Comparison of ENCODE assay signal across 9 mouse cellular contexts in genomic region chr7:79238741-79239140, GRCm38 (mm10). TPM values are rescaled to one million over a fixed set of nuclear protein-coding genes. Genes with fewer than 3 reads are reported as not detected.
DNase-seq lines count a peak whose midpoint lies in the region; TF ChIP-seq lines count a peak whose summit lies in the region.
"Had no signal": no experiment of that assay in that cellular context is flagged by ENCODE, and none has a peak within 500 bp of the region (broad histone marks: within the 10 kb centered on the region; RNA-seq: fewer than 3 reads in every experiment).

No protein-coding gene starts in this region.

- DNase-seq in adrenal gland, postnatal 25 days = peak; percentile 21
- DNase-seq in adrenal gland, adult 18-20 months (ENCODE audit: low spot score in 2 of 2) = no peak
- DNase-seq in left cerebral cortex, adult 2 months (ENCODE audit: extremely low spot score in 1 of 2, low spot score in 2 of 2) = no peak
- DNase-seq in left cerebral cortex, adult 9 months (ENCODE audit: low spot score in 2 of 2) = no peak
- peak; percentile 54 for DNase-seq in brain, adult 2 months (ENCODE audit: low read depth, low spot score)
- peak; percentile 19 for DNase-seq in lung, postnatal 25 days (ENCODE audit: low spot score)
- DNase-seq in layer of hippocampus, adult 8-10 months (ENCODE audit: low spot score in 2 of 2) = no peak
- DNase-seq in left cerebral cortex, postnatal 4 days = no peak

- intact Hi-C loops in left cerebral cortex, adult 2 months (cut with DNase I) = no loop called here
- intact Hi-C loops in left cerebral cortex, postnatal 4 days (cut with DNase I) = no loop called here

- TF ChIP-seq CTCF in left cerebral cortex, adult 2 months (IDR thresholded peaks at IDR 0.05) = peak; percentile 86

- H3K4me3 ChIP-seq in left cerebral cortex, adult 2 months = no peak overlapping the region
- H3K4me3 ChIP-seq: limb, embryonic 13.5 days had no signal

- H3K27ac ChIP-seq in left cerebral cortex, adult 2 months = no peak overlapping the region
- H3K27ac ChIP-seq: limb, embryonic 13.5 days had no signal

RNA-seq across cellular contexts. Expression of gene Abhd2, which starts 34.3 kb away (rescaled TPM):
- 1,323 and 1,340 TPM in 2 replicates for total RNA-seq in adrenal gland, postnatal 25 days (2021)
- 1,000 to 10,000 TPM; 1,132 to 1,460 TPM for total RNA-seq in adrenal gland, adult 18-20 months (2021)
- total RNA-seq in left cerebral cortex, adult 2 months (2021) = 100 to 1,000 TPM; 103 to 116 TPM
- total RNA-seq in layer of hippocampus, adult 8-10 months (2022) = 10 to 100 TPM; 66.3 to 80.7 (median 73.3) TPM
- total RNA-seq in left cerebral cortex, postnatal 4 days (2021) = 100 to 1,000 TPM; 112 to 114 TPM

Comparison
In these comparisons a context has a peak if more than half of its experiments do, and no peak if none do; other contexts are left out.
1. DNase-seq: peak in adrenal gland, postnatal 25 days (single experiment), brain, adult 2 months (single experiment) and lung, postnatal 25 days (single experiment); none in adrenal gland, adult 18-20 months (0 of 2), left cerebral cortex, adult 2 months (0 of 2), left cerebral cortex, adult 9 months (0 of 2), layer of hippocampus, adult 8-10 months (0 of 2) and left cerebral cortex, postnatal 4 days (single experiment).
2. RNA of gene Abhd2, which starts 34.3 kb away (total RNA-seq): 1,132 to 1,460 TPM in adrenal gland, adult 18-20 months and 1,323 to 1,340 TPM in adrenal gland, postnatal 25 days; 103 to 116 TPM in left cerebral cortex, adult 2 months, 112 to 114 TPM in left cerebral cortex, postnatal 4 days and 66.3 to 80.7 TPM in layer of hippocampus, adult 8-10 months; every median in the first group is over 4 times any median in the second.